Mouse (Mus musculus): ENCODE results near the gene Rab27a. TPM values are rescaled to one million over a fixed set of nuclear protein-coding genes. Genes with fewer than 3 reads are reported as not detected.
"Not testable (repeated sequence)": the region's sequence is repeated elsewhere in the genome, so short reads cannot be mapped to it uniquely, and the experiment has no call there.

Rab27a gene
- polyA plus RNA-seq, 1 experiment = 21.1 TPM

- no peak for DNase-seq
- Histone ChIP-seq H3K4me3 (ENCODE audit: control insufficient read depth, insufficient read depth, low read length) (no peak overlapping the region), H3K27me3 (ENCODE audit: control insufficient read depth, insufficient read depth, low read length) (no peaks in the 10 kb centered on the region; the same call in 1 of the 2 replicates), H3K36me3 (ENCODE audit: control insufficient read depth, insufficient read depth, low read length) (no peaks in the 10 kb centered on the region), H3K4me1 (replicated peaks; ENCODE audit: control insufficient read depth, insufficient read depth, low read length) (peaks cover 4% of the 10 kb centered on the region; the same call in 1 of the 2 replicates), H3K27ac (ENCODE audit: control insufficient read depth, insufficient read depth, low read length) (no peak overlapping the region)
- TF ChIP-seq POLR2A (IDR thresholded peaks at IDR 0.05; ENCODE audit: control insufficient read depth, extremely low read depth, insufficient read depth, low read length, poor library complexity) (no peak), CTCF (IDR thresholded peaks at IDR 0.05; ENCODE audit: borderline replicate concordance, control insufficient read depth, extremely low read depth, insufficient read depth, low read length, poor library complexity) (no peak)
- 75% methylated on average over 1 of the region's 1 CpGs for WGBS
These were observed 60.5 kb downstream of the Rab27a start for GRCm38 (mm10) chr9:73105141-73105540.

GRCm38 (mm10) chr9:73105771-73106170 lies 61.1 kb downstream of the Rab27a start:
- no peaks in the 10 kb centered on the region for H3K36me3 ChIP-seq (ENCODE audit: control insufficient read depth, insufficient read depth, low read length)
- H3K27ac ChIP-seq (ENCODE audit: control insufficient read depth, insufficient read depth, low read length) = no peak overlapping the region
- no peak for DNase-seq
- no peak overlapping the region for H3K4me3 ChIP-seq (ENCODE audit: control insufficient read depth, insufficient read depth, low read length)
- H3K4me1 ChIP-seq (replicated peaks; ENCODE audit: control insufficient read depth, insufficient read depth, low read length) = peaks cover 4% of the 10 kb centered on the region; the same call in 1 of the 2 replicates
- TF ChIP-seq CTCF (IDR thresholded peaks at IDR 0.05; ENCODE audit: borderline replicate concordance, control insufficient read depth, extremely low read depth, insufficient read depth, low read length, poor library complexity) (no peak), POLR2A (IDR thresholded peaks at IDR 0.05; ENCODE audit: control insufficient read depth, extremely low read depth, insufficient read depth, low read length, poor library complexity) (no peak)
- H3K27me3 ChIP-seq (ENCODE audit: control insufficient read depth, insufficient read depth, low read length) = no peaks in the 10 kb centered on the region; the same call in 1 of the 2 replicates

DNA sequence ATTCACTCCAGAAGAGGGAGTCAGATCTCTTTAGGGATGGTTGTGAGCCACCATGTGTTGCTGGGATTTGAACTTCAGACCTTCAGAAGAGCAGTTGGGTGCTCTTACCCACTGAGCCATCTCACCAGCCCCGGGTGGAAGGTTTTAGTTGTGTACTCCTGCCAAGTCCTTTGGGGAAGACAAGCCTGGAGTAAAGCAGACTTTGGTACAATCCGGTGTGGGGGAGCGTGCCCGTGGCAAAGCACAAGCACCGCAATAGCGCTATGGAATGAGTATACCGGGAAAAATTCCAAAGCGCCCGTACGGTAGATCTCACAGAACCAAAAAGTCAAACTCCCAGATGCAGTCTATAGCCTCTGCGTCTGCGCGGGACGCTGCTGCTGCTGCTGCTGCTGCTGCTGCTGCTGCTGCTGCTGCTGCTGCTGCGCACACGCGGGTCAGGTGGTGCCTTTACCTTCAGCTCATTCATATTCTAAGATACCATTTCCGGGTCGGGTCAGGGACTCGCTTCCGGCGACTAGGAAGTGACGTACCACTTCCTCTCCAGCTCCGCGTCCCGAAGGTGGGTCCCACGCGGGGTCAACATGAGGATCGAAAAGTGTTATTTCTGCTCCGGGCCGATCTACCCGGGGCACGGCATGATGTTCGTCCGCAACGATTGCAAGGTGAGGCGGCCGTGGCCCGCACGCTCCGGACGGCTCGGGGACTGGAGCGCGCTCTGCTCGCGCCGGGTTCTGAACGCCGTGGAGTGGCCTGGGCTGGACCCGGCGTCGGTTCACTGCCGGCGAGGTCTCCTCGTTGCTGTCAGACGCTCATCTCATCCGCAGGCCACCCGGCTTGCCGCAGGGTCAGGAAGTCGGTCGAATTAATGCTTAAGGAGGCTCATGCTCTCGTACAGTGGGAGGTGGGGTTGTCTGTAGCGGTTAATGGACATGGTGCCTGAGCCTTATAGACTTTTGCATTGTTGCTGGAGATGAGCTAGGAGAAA lies 68.6 kb downstream of the Rab27a start, which contains the start of gene Rsl24d1:
Rsl24d1 (plus strand) TSS at position 508 of the 988 bp plus-strand sequence.
- no peaks in the 10 kb centered on the region for H3K27me3 ChIP-seq (ENCODE audit: control insufficient read depth, insufficient read depth, low read length)
- under 1% methylated on average over 64 of the region's 64 CpGs for WGBS
- peak within 1 kb of the TSS; percentile 98 for H3K4me3 ChIP-seq (ENCODE audit: control insufficient read depth, insufficient read depth, low read length)
- DNase-seq = peak; percentile 82
- H3K4me1 ChIP-seq (replicated peaks; ENCODE audit: control insufficient read depth, insufficient read depth, low read length) = peaks cover 8% of the 10 kb centered on the region
- H3K27ac ChIP-seq (ENCODE audit: control insufficient read depth, insufficient read depth, low read length) = peak within 1 kb of the TSS; percentile 48; the same call in 1 of the 2 replicates
- peaks cover 22% of the 10 kb centered on the region for H3K36me3 ChIP-seq (ENCODE audit: control insufficient read depth, insufficient read depth, low read length)
- TF ChIP-seq POLR2A (IDR thresholded peaks at IDR 0.05; ENCODE audit: control insufficient read depth, extremely low read depth, insufficient read depth, low read length, poor library complexity) (peak; percentile 61), CTCF (IDR thresholded peaks at IDR 0.05; ENCODE audit: borderline replicate concordance, control insufficient read depth, extremely low read depth, insufficient read depth, low read length, poor library complexity) (no peak)

GRCm38 (mm10) chr9:73116704-73117103 lies 72.0 kb downstream of the Rab27a start:
- H3K4me1 ChIP-seq (replicated peaks; ENCODE audit: control insufficient read depth, insufficient read depth, low read length); H3K4me3 ChIP-seq (ENCODE audit: control insufficient read depth, insufficient read depth, low read length); DNase-seq; H3K27me3 ChIP-seq (ENCODE audit: control insufficient read depth, insufficient read depth, low read length); H3K27ac ChIP-seq (ENCODE audit: control insufficient read depth, insufficient read depth, low read length): not testable (repeated sequence)
- peaks cover 41% of the 10 kb centered on the region for H3K36me3 ChIP-seq (ENCODE audit: control insufficient read depth, insufficient read depth, low read length)
- WGBS = 61% methylated on average over 5 of the region's 6 CpGs

GRCm38 (mm10) chr9:73118012-73118411 lies 73.4 kb downstream of the Rab27a start:
- Histone ChIP-seq H3K36me3 (ENCODE audit: control insufficient read depth, insufficient read depth, low read length) (peaks cover 44% of the 10 kb centered on the region), H3K4me3 (ENCODE audit: control insufficient read depth, insufficient read depth, low read length) (no peak overlapping the region), H3K4me1 (replicated peaks; ENCODE audit: control insufficient read depth, insufficient read depth, low read length) (peaks cover 5% of the 10 kb centered on the region), H3K27me3 (ENCODE audit: control insufficient read depth, insufficient read depth, low read length) (no peaks in the 10 kb centered on the region), H3K27ac (ENCODE audit: control insufficient read depth, insufficient read depth, low read length) (no peak overlapping the region)
- no peak for TF ChIP-seq CTCF (IDR thresholded peaks at IDR 0.05; ENCODE audit: borderline replicate concordance, control insufficient read depth, extremely low read depth, insufficient read depth, low read length, poor library complexity)
- no peak for TF ChIP-seq POLR2A (IDR thresholded peaks at IDR 0.05; ENCODE audit: control insufficient read depth, extremely low read depth, insufficient read depth, low read length, poor library complexity)
- DNase-seq = no peak
- WGBS = 93% methylated on average over 4 of the region's 4 CpGs

DNA sequence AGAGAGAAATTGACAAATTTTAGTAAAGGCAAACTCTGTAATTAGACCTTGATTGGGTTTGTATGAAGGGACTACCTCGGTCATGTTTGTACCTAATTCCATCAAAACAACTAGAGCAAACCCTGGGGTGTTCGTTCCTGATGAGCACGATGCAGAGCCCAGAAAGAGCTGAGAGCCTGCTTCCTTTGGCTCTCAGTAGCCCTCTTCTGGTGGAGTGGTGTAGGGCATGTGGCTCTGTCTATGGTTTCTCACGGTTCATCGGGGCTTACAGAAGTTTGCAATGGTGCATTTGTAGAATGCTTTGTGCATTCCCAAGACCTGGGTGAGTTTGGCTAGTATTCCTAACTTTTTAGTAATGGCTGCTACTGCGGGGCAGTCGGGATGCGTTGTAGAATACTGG lies 77.1 kb downstream of the Rab27a start:
- H3K27ac ChIP-seq (ENCODE audit: control insufficient read depth, insufficient read depth, low read length) = no peak overlapping the region
- peaks cover 58% of the 10 kb centered on the region for H3K36me3 ChIP-seq (ENCODE audit: control insufficient read depth, insufficient read depth, low read length)
- no peaks in the 10 kb centered on the region for H3K27me3 ChIP-seq (ENCODE audit: control insufficient read depth, insufficient read depth, low read length)
- WGBS = 60% methylated on average over 8 of the region's 8 CpGs
- H3K4me1 ChIP-seq (replicated peaks; ENCODE audit: control insufficient read depth, insufficient read depth, low read length) = no peaks in the 10 kb centered on the region
- DNase-seq = peak; percentile 22
- H3K4me3 ChIP-seq (ENCODE audit: control insufficient read depth, insufficient read depth, low read length) = no peak overlapping the region
- TF ChIP-seq CTCF (IDR thresholded peaks at IDR 0.05; ENCODE audit: borderline replicate concordance, control insufficient read depth, extremely low read depth, insufficient read depth, low read length, poor library complexity) = no peak
- TF ChIP-seq POLR2A (IDR thresholded peaks at IDR 0.05; ENCODE audit: control insufficient read depth, extremely low read depth, insufficient read depth, low read length, poor library complexity) = no peak
